Mouse (Mus musculus): ENCODE results near the gene Tbc1d2.

Tbc1d2 gene

GRCm38 (mm10) chr4:46650086-46650753 lies at the start of gene Tbc1d2:
Gene Tbc1d2, minus strand, starts transcription at chr4:46650209.
- peak; percentile 97 for DNase-seq (ENCODE audit: low read depth, low spot score)
- Histone ChIP-seq H3K36me3 (ENCODE audit: control insufficient read depth, insufficient read depth, low read length, poor library complexity, severe bottlenecking) (no peaks in the 10 kb centered on the region), H3K27me3 (ENCODE audit: control insufficient read depth, insufficient read depth, low read length, poor library complexity, severe bottlenecking) (no peaks in the 10 kb centered on the region)

DNA sequence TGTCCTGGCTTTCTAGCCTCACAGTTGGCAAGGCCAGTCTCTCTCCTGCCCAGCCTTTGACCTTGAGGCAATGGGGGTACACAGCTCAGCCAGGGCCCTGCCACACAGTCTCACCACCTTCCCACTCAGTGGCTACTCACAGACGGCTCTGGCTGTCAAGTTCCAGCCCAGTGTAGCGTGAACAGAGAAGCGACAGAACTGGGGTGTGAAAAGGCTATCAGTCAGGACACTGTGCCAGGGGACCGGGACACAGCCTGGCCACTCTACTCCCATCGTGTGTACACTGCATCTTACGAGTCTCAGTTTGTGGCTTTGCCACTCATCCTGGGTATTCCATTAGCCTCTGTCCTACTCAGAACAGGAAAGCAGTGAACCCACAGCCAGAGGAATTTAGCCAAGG lies 46.5 kb upstream of the Tbc1d2 start:
- DNase-seq (ENCODE audit: low read depth, low spot score): no peak
- Histone ChIP-seq H3K27me3 (ENCODE audit: control insufficient read depth, insufficient read depth, low read length, poor library complexity, severe bottlenecking) (no peaks in the 10 kb centered on the region), H3K36me3 (ENCODE audit: control insufficient read depth, insufficient read depth, low read length, poor library complexity, severe bottlenecking) (no peaks in the 10 kb centered on the region)

GRCm38 (mm10) chr4:46690565-46690964 lies 40.6 kb upstream of the Tbc1d2 start:
- DNase-seq (ENCODE audit: low read depth, low spot score): no peak

DNA sequence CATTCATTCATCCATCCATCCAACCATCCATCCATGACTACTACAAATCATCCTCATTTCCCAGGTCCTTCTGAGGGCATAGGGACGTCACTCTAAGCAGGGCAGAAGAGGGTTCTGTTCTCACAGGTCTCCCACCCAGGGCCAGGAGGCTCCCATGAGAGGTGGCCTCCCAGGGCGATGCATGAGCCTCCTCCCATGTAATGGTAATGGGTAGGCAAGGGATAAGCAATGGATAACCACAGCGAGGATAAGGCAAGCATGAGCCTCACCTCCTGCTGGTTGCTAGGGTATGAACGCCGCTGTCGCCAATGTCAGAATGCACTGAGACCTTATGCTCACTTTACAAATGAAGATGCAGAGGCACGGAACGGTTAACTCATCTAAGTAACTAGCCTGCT lies 40.0 kb upstream of the Tbc1d2 start:
- H3K36me3 ChIP-seq (ENCODE audit: control insufficient read depth, insufficient read depth, low read length, poor library complexity, severe bottlenecking): no peaks in the 10 kb centered on the region
- DNase-seq (ENCODE audit: low read depth, low spot score): no peak

More at GRCm38 (mm10) chr4:46690565-46690964, 40.6 kb upstream of the Tbc1d2 start:
- no peaks in the 10 kb centered on the region for H3K27me3 ChIP-seq (ENCODE audit: control insufficient read depth, insufficient read depth, low read length, poor library complexity, severe bottlenecking)
- no peaks in the 10 kb centered on the region for H3K36me3 ChIP-seq (ENCODE audit: control insufficient read depth, insufficient read depth, low read length, poor library complexity, severe bottlenecking)

GRCm38 (mm10) chr4:46689397-46690022 lies 39.5 kb upstream of the Tbc1d2 start:
- Histone ChIP-seq H3K36me3 (ENCODE audit: control insufficient read depth, insufficient read depth, low read length, poor library complexity, severe bottlenecking) (no peaks in the 10 kb centered on the region), H3K27me3 (ENCODE audit: control insufficient read depth, insufficient read depth, low read length, poor library complexity, severe bottlenecking) (no peaks in the 10 kb centered on the region)
- peak; percentile 82 for DNase-seq (ENCODE audit: low read depth, low spot score)

More for the DNA sequence above, 40.0 kb upstream of the Tbc1d2 start:
- H3K27me3 ChIP-seq (ENCODE audit: control insufficient read depth, insufficient read depth, low read length, poor library complexity, severe bottlenecking): no peaks in the 10 kb centered on the region

GRCm38 (mm10) chr4:46688213-46688832 lies 38.3 kb upstream of the Tbc1d2 start:
- no peaks in the 10 kb centered on the region for H3K36me3 ChIP-seq (ENCODE audit: control insufficient read depth, insufficient read depth, low read length, poor library complexity, severe bottlenecking)
- DNase-seq (ENCODE audit: low read depth, low spot score): no peak
- no peaks in the 10 kb centered on the region for H3K27me3 ChIP-seq (ENCODE audit: control insufficient read depth, insufficient read depth, low read length, poor library complexity, severe bottlenecking)

DNA sequence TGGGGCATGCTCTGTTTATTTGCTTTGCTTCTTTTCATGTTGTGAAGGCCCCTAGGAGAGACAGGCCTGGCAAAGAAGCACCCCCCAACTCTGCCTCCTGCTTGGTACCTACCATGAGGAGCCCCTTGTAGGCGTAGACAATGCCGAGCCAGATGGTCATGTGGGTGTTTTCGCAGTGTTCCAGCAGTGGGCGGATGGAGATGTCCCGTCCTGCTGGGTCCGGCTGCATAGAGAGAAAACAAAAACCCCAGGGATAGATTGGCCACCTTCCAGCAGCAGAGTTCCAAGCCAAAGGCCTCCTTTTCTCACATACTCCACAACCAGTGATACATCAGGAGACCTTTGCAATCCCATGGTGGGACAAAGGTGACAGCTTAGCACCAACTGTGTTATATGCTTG lies 34.2 kb upstream of the Tbc1d2 start:
- DNase-seq (ENCODE audit: low read depth, low spot score): no peak
- H3K27me3 ChIP-seq (ENCODE audit: control insufficient read depth, insufficient read depth, low read length, poor library complexity, severe bottlenecking): no peaks in the 10 kb centered on the region
- no peaks in the 10 kb centered on the region for H3K36me3 ChIP-seq (ENCODE audit: control insufficient read depth, insufficient read depth, low read length, poor library complexity, severe bottlenecking)

DNA sequence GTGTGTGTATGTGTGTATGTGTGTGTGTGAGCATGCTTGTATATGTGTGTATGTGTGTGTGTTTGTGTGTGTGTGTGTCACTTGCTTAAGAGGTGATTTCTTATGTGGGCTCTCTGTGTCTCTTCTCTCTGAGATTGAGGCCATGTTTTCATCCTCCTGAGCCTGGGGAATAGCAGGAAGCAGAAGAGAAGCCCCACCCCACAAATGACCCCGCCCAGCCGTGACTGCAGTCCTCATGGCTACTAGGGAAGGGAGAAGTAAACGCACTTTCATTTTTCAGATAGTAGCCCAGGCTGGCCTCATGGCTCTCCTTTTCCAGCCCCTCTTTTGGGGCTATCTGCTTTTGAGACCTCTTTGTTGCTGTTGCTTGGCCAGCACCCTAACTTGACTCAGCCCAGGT lies 26.6 kb upstream of the Tbc1d2 start:
- no peaks in the 10 kb centered on the region for H3K36me3 ChIP-seq (ENCODE audit: control insufficient read depth, insufficient read depth, low read length, poor library complexity, severe bottlenecking)
- DNase-seq (ENCODE audit: low read depth, low spot score): no peak
- H3K27me3 ChIP-seq (ENCODE audit: control insufficient read depth, insufficient read depth, low read length, poor library complexity, severe bottlenecking): no peaks in the 10 kb centered on the region

DNA sequence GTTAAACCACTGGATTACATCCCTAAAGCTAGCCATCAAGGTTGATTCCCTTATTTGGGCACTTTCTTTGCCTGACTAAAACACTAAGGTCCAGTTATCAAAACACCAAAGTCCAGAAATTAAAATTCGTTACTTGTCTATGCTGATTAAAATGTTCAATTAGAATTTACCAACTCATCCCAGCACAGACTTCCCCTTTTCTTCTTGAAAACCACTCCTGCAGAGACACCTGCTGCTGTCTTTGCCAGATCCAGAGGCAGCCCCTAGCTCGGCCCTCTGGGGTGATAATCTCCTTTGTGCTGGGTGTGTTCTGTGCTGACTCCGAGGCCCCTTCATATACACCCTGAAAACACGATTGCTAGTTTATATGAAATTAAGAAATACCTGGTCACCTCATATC lies 26.0 kb upstream of the Tbc1d2 start:
- Histone ChIP-seq H3K36me3 (ENCODE audit: control insufficient read depth, insufficient read depth, low read length, poor library complexity, severe bottlenecking) (no peaks in the 10 kb centered on the region), H3K27me3 (ENCODE audit: control insufficient read depth, insufficient read depth, low read length, poor library complexity, severe bottlenecking) (no peaks in the 10 kb centered on the region)
- no peak for DNase-seq (ENCODE audit: low read depth, low spot score)

GRCm38 (mm10) chr4:46675272-46675785 lies 25.3 kb upstream of the Tbc1d2 start:
- DNase-seq (ENCODE audit: low read depth, low spot score): no peak
- Histone ChIP-seq H3K27me3 (ENCODE audit: control insufficient read depth, insufficient read depth, low read length, poor library complexity, severe bottlenecking) (no peaks in the 10 kb centered on the region), H3K36me3 (ENCODE audit: control insufficient read depth, insufficient read depth, low read length, poor library complexity, severe bottlenecking) (no peaks in the 10 kb centered on the region)

GRCm38 (mm10) chr4:46668620-46669019 lies 18.6 kb upstream of the Tbc1d2 start:
- DNase-seq (ENCODE audit: low read depth, low spot score): no peak
- H3K36me3 ChIP-seq (ENCODE audit: control insufficient read depth, insufficient read depth, low read length, poor library complexity, severe bottlenecking): no peaks in the 10 kb centered on the region
- no peaks in the 10 kb centered on the region for H3K27me3 ChIP-seq (ENCODE audit: control insufficient read depth, insufficient read depth, low read length, poor library complexity, severe bottlenecking)

DNA sequence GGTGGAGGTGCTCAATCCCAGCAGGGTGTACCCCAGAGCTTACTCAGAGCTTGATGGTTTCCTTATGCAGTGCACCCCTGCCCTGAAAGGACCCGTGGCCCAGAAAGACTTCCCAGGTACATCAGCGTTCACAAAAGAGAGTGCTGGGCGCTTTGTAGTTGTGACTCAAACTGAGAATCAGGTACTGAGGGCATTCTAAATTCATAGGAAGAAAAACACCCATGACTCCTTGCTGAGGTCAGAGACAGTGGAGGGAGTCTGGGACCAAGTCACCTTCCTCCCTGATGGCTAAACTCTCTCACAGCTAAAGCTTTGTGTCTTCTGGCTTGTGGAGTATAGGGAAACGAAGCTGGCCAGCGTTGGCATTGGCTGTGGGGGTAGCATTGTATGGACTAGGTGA lies 16.4 kb upstream of the Tbc1d2 start:
- no peaks in the 10 kb centered on the region for H3K36me3 ChIP-seq (ENCODE audit: control insufficient read depth, insufficient read depth, low read length, poor library complexity, severe bottlenecking)
- DNase-seq (ENCODE audit: low read depth, low spot score): no peak
- no peaks in the 10 kb centered on the region for H3K27me3 ChIP-seq (ENCODE audit: control insufficient read depth, insufficient read depth, low read length, poor library complexity, severe bottlenecking)

GRCm38 (mm10) chr4:46665371-46665774 lies 15.4 kb upstream of the Tbc1d2 start:
- no peaks in the 10 kb centered on the region for H3K27me3 ChIP-seq (ENCODE audit: control insufficient read depth, insufficient read depth, low read length, poor library complexity, severe bottlenecking)
- H3K36me3 ChIP-seq (ENCODE audit: control insufficient read depth, insufficient read depth, low read length, poor library complexity, severe bottlenecking): no peaks in the 10 kb centered on the region
- peak; percentile 36 for DNase-seq (ENCODE audit: low read depth, low spot score)

- no peak for DNase-seq (ENCODE audit: low read depth, low spot score)
- no peaks in the 10 kb centered on the region for H3K36me3 ChIP-seq (ENCODE audit: control insufficient read depth, insufficient read depth, low read length, poor library complexity, severe bottlenecking)
- no peaks in the 10 kb centered on the region for H3K27me3 ChIP-seq (ENCODE audit: control insufficient read depth, insufficient read depth, low read length, poor library complexity, severe bottlenecking)
Measured at GRCm38 (mm10) chr4:46664123-46665009, 14.4 kb upstream of the Tbc1d2 start.

Measured in splenic B cell, adult 2 months (primary cell).